Mouse (Mus musculus) natural killer cell, adult 2 months (primary cell): ENCODE measurements around the gene Gabarapl2.
"Not testable (repeated sequence)": the region's sequence is repeated elsewhere in the genome, so short reads cannot be mapped to it uniquely, and the experiment has no call there.

Experiments
- DNase-seq, 2 experiments: peaks; one replicate each; pipeline ENCODE4 v3.0.0; 2022; ENCODE audit warnings: low spot score in 2 of 2

Gene Gabarapl2

DNA sequence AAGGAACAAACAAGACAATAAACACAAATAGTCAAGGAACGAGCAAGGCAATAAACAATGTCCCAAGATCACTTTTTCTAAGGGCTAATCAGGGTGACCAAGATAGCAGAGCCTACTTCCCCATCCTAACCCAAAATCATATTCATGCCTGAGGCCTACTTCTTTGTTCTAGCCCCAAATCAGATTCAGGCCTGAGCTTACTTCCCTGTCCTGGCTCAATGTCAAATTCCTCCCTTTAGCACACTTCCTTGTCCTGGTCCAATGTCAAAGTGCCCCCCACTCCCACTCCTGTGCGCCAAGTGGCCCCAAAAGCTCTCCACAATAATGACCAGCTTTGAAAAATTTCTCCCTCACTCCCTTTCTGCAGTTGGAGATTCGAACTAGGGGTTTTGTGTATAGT lies 3.3 kb upstream of the Gabarapl2 start:
- DNase-seq, result no peak

DNA sequence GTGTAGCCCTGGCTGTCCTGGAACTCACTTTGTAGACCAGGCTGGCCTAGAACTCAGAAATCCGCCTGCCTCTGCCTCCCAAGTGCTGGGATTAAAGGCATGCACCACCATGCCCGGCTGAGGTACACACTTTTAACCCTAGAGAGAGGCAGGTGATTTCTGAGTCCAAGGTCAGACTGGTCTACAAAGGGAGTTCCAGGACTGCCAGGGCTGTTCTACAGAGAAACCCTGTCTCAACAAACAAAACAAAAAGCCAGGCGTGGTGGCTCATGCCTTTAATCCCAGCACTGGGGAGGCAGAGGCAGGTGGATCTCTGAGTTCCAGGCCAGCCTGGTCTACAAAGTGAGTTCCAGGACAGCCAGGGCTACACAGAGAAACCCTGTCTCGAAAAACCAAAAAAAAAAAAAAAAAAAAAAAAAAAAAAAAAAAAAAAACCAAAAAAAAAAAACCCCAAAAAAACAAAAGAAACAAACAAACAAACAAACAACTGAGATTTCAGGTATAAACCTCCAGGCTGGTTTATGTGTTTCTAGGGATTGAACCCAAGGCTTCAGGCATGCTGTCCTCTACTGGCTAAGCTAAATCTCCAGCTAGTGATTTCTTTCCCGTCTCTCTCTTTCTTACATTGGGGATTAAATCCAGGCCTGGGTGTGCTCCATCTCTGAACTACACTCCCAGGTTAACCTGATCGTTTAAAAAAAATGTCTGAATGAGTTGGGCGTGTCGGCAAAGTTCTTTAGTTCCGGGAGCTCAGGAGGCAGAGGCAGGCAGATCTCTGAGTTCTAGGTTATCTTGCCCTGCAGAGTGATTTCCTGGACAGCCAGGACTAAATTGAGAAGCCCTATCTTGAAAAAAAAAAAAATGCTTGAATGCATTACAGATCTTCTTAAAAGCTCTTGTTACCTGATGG lies 2.2 kb upstream of the Gabarapl2 start:
- not testable (repeated sequence) for DNase-seq

DNA sequence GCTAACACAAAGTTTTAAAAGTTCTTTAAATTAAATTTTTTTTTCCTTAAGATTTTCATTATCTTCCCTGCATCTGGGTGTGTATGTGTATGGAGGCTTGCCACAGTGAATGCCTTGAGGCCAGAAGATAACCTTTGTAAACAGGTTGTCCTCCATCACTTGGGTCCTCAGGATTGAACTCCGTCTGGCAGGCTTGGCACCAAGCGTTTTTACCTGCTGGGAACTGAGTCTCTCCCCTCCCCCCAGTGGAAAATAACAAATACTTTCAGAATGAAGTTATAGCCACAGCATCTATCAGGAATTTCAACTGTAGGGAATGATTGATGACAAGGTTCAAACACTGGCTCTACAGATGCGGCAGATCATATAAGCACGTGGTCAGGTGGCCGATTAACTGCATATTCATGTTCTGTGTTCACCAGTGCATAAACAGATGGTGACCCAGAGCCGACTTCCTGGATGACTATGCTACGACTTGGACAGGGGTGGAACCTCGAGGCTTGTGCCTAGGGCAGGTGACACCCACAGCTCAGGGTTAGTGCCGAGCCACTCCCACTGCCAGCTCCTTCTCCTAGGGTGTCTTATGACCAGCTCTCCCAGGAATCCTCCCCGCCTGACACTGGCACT lies 874 bp upstream of the Gabarapl2 start:
- peak; percentile 53 to 57 for DNase-seq

DNA sequence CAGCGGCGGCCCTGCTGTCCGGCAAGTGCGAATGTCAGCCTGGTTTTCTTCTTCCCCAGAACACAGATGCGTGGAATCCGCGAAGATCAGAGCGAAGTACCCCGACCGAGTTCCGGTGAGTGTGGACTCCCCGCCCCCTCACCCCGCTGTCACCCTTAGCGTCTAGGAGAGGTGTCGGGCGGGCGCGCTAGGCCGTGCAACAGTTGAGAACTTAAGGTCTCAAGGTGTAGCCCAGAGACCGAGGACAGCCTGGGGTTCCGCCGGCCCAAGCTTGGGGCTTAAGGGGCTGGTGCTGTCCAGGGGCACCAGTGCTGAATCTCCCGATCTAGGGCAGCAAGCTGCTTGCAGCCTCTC lies 575 bp downstream of the Gabarapl2 start:
- DNase-seq, result peak; percentile 51 to 58

DNA sequence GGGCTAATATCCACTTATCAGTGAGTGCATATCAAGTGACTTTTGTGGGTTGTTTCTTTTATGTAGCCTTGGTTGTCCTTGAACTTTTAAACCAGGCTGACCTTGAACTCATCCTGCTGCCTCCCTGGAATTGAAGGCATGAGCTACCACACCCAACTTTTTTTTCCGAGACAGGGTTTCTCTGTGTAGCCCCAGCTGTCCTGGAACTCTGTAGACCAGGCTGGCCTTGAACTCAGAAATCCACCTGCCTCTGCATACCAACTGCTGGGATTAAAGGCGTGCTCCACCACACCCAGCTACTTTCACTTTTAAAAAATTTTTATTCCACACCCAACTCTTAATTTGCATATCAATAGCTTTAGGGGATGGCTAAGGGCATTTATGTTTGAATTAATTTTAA lies 3.0 kb downstream of the Gabarapl2 start:
- no peak for DNase-seq

DNA sequence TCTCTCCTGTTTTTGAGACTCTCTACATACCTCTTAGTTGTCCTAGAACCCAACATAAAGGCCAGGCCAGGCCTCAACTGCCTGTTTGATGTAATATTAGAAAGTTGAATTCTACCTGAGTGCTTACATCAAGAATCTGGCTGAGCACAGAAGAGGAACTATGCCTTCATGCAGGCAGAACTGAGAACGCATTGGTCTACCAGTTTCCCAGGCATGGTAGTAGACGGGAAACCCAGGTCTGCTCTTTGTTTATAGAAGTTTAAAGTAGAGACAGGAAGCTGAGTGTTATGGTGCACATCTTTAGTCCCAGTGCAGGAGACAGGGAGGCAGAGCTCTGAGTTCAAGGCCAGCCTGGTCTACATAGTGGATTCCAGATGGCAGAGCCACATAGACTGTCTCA lies 6.6 kb downstream of the Gabarapl2 start:
- peak in 1 of 2 experiments; percentile 17 for DNase-seq

DNA sequence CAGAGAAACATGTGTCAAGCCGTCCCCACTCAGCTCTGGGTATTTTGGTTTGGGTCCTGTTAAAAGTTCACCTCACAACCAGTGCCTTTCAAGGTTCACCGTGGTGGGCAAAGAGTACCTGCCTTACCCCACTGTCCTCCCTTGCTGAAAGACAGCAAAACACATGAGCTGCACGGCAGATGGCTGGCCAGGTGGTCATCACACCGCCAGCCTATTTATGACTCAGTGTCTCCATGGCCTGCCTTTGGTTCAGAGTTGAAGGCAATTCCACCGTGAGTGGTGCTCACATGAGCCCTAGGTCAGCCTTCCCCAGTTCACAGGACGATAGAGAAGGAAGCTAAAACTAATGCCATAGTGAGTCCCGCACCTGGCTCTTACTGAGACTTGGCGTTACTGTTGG lies 7.5 kb downstream of the Gabarapl2 start:
- DNase-seq, result no peak

DNA sequence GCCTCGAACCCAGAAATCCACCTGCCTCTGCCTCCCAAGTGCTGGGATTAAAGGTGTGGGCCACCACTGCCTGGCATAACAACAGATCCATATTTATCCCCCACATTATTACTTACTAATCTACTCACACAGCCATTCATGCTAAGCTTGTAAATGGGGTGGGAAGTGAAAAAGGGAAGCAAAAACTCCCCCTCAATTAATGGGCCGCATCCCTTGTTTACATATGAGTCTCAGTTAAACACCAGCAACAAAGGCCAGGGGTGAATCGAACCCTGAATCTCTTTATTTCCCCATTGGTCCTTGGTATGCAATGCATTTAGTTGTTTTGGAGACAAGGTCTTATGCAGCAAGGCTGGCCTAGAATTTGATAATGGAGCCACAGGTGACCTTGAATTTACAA lies 10.3 kb downstream of the Gabarapl2 start:
- peak in 1 of 2 experiments; percentile 9 for DNase-seq

DNA sequence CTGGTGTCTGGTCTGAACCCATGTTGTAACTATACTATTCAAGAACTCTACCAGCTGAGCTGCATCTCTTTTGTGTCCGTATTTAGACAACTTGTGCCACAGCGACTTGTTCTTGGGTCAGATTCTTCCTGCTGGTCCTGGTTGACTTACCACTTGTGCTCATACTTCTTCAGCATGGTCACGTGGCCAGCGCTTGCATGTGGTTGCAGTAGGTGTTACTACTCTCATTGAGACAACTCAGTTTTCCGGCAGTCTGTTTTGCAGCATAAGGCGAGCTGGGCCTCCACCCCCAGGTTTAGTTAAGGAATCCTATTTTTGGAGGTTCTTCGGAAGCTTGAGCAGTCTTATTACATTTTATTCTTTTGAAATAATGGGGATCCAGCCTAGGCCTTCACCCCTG lies 10.8 kb downstream of the Gabarapl2 start:
- DNase-seq, result peak; percentile 27 to 57

DNA sequence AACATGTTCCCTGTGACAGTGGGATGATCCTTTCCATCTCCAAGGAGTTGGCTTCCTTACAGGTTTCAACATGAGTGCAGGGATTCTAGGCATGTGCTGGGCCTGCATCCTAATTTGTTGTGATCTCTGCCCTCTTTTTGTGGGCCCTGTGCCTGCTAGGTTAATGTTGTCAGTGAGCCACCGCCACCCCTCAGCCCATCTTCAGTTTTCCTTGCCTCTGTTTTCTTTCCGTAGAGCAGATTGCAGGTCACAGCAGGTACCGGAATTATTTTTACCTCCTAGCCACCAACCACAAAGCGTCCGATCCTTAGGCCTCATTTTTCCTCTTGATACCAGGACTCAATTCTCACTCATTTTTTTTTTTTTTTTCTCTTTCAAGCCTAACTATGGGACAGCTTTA lies 11.4 kb downstream of the Gabarapl2 start:
- DNase-seq, result no peak

DNA sequence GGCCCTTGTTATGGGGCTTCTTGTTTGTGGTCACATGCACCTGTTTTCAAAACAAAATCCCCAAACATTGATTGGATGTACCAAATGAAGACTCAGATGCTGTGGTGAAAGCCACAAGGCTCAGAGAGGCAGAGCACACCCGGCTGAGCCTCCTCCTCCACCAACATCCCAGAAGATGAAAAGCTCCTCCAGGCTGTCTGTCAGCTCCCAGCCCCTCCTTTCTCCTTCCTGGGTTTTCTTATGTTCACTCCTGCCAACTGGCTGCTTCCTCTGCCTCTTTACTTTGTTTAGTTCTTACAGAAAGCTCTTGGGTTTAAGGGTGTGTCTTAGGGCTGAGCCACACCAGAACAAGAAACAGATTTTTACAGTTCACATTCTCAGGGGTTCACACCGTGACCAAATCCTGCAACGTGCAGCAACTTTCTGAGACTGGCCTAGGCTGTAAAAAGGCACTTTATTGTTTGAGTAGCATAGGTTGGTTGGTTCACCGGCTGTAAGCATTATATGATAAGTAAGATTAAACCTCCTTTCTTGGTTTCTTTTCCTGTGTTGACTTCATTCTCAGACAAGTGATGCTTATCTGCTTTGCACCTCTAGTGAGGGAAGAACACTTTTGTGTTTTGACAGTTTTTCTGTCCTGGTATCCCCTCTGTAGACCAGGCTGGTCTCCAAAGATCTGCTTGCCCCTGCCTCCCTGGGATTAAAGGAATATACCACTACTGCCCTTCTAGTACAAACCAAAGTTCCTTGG lies 14.5 kb downstream of the Gabarapl2 start:
- DNase-seq, result no peak

DNA sequence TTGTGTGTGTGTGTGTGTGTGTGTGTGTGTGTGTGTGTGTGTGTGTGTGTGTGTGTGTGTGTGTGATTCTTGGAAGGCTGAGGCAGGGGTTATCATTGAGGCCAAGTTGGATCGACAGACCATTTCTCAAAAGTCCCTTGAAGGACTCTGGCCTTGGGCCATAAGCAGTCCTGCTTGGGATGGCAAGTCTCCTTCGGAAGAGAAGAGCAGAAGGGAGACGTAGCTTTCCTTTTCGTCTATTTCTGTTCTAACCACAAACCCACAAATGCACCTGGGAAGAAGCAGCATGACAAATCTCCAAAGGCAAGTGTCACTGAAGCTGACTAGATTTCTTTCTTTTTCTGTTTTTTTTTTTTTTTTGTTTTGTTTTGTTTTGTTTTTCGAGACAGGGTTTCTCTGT lies 15.4 kb downstream of the Gabarapl2 start:
- DNase-seq, result no peak

DNA sequence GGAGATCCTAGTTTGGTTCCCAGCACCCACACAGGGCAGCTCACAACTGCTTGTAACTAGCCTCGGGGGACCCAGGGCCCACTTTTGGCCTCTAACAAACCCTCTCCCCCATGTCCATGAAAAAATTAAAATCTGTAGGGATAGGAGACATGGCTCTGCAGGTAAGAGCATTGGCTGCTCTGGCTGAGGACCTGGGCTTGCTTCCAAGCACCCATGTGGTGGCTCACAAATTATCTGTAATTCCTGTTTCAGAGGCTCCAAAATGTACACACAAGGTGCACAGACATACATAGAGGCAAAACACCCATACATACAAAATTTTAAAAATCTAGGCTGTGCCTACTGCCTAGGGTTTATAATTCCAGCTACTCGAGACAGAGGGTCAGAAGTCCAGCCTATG lies 16.7 kb downstream of the Gabarapl2 start:
- DNase-seq, result no peak

DNA sequence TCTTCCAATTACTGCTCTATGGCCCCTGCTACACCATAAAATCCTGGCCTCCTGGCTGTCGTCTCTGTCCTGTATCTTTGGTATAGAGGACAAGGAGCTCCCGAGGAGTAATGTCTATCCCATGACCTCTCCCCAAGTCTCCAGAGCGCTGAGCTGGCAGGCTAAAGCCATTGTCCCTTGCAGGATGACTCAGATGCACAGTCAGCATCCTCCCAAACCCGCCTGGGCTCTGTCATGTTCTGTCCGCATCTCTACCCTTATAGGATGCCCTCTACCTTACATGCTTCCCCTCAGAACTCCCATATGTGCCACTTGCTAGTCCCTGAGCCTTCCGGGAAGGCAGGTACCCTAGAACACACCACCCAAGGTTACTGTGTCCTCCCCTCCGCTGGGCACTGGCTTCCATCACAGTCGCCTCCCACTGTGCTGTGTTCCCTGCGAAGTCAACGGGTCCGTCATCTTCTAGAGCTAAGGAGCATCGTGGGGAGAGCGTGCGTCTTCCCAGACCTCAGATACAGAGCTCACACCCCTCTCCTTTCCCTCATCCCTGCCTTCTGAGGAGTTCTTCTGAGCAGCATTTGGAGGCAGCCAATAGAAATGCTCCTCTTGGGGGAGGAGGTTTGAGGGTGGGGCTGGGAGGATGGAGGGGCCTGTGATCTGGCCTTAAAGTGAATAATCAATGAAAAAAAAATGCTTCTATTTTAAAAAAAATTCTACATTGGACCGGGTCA lies 20.3 kb downstream of the Gabarapl2 start:
- no peak for DNase-seq

DNA sequence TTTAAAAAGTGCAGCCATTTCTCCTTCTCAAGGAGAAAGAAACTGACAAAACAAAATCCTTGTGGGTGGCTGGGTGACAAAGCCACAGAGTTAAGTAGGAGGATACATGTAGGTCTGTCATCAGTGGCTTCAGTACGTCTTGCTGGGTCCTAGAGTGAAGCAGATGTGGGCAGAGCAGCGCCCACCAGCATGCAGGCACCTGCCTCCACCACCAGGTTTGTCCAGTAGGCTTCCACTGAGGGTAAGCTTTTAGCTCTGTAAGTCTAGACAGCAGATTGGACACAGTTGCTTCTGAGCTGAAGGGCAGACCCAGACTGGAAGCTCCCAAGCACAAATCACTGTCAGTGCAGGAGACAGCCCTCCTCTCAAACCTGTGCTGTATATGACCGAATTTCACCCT lies 20.8 kb downstream of the Gabarapl2 start:
- peak in 1 of 2 experiments; percentile 9 for DNase-seq

DNA sequence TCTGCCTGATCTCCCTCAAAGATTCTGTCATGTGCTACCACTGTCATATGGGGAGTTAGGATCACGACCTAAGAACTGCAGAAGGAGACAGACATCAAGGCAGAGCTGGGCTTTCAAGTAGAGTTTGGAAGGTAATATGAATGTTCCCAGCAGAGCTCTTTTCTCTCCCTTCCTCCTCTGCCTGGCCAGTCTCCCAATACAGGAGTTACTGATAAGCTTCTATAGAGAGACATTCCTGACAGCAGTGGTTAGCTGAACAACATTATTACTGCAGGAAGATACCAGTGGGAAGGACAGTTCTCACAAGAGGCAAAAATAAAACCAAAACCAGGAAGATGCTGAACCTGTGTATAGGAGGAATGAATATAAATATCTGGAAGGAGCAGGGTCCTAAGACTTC lies 22.1 kb downstream of the Gabarapl2 start:
- no peak for DNase-seq

DNA sequence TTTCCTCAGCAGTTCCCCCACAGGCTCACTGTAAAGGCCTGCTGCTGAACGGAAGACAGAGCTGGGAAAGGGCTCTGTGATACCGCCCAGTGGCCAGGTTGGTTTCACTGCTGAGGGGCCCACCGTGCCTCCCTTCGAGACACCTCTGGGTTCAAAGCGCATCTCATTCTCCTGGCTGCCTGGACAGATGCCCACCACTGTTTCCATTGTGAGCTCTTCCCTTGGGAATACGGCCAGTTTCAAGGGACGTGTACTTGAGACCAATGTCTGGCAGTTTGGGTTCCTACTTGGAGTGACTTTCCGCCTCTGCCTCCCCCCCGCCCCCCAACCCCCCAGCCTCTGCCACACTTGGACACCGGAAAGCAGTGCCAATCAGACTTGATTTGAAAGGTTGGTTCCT lies 22.6 kb downstream of the Gabarapl2 start:
- DNase-seq, result no peak

DNA sequence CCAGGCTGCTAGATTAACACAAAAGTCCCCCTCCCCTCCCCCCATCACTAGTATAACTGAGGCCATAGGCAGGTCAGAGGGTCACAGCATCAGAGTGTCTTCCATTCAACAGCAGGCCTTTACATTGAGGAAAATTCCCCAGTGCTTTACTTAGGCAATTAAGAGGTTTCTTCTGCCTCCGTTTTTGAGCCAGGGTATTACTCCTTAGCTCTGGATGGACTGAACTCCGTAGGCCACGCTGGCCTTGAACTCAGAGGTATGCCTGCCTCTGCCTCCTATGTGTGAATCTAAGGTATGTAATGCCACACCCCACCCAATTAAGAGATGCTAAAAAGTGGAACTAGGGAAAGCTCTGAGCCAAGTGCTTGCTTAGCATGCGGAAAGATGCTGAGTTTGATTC lies 23.0 kb downstream of the Gabarapl2 start:
- DNase-seq, result no peak

DNA sequence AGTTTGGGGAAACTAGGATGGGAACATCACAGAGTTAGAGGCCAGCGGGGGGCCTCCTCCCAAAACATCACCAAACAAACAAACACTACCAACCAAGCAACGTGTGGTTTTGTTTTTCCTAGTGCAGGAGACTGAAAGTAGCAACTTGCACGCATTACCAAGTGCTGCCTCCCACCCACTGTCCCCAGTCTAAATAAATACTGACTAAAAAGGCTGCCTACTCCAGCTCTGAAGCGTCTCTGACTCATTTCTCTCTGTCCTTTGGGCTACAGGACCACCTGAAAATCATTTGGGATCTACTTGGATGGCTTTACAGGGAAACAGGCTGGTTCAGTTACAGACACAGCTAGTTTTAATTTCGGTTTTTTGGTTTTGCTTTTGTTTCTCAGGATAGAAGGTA lies 23.8 kb downstream of the Gabarapl2 start:
- no peak for DNase-seq

DNA sequence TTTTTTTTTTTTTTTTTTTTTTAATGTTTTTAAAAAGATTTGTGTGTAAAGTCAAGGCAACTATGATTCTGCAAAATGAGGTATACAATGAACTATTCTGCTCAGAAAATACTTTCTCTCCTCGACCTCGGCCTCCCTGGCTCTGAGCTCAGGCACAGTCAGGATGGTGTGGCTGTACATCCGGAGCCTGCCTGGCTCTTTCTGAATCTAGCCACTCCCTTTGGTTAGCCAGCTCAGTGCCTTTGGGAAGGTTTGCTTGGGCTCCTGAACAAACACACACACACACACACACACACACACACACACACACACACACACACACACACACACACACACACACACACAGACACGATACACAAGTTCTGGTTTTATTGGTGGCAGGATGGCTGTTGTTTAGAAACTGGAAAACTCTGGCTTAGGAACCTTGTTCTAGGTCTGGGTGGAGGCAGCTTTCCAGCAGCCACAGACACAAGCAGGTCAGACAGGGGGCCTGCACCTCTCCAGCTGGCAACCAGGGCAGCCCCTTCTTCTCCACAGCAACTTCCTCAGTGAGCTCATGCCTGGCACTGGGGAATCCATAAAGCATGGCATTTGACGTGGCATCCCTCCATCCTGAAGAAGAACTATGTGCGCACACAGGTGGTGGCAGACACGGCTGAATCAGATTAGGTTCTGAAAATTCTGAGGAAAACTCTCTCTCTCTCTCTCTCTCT lies 24.5 kb downstream of the Gabarapl2 start:
- DNase-seq, result no peak

DNA sequence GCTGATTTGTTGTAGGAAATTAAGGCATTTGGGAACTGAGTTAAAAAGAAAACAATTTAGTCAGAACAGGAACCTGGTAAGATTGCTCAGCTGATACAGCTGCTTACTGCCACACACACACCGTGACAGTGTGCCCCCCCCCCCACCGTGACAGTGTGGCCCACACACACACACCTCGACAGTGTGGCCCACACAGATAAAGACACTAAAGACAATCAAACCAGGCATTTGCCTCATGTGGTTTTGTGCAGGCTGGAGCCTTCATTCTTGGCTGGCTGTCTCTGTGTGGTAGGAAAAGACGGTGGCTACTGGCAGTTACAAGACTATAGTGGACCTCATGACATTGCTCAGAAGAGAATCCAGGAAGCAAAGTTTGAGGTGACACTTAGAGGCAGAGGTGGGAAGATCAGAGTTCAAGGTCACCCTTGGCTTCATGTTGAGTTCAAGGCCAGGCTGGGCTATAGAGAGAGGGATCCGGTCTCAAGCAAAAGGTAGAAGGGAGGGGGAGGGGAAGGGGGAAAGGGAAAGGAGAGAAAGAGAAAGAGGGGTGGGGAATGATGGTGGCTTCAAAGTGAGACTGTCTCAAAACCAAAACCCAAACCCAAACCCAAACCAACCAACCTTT lies 26.9 kb downstream of the Gabarapl2 start:
- no peak for DNase-seq
